Mouse (Mus musculus) forebrain, embryonic 15.5 days (tissue): ENCODE results near the gene Icosl. TPM values are rescaled to one million over a fixed set of nuclear protein-coding genes. Genes with fewer than 3 reads are reported as not detected.
"Not testable (repeated sequence)": the region's sequence is repeated elsewhere in the genome, so short reads cannot be mapped to it uniquely, and the experiment has no call there.

Experiments used
- ATAC-seq: fragments of 200-750 bp; cut with Nextera tagmentation; replicated peaks from 2 replicates; pipeline ENCODE4 v1.8.0; 2017; ENCODE audit warnings: mild to moderate bottlenecking, moderate TSS enrichment, moderate library complexity
- H3K27ac ChIP-seq: fragments of 300-500 bp; sonication (generic); replicated peaks from 2 replicates; pipeline ENCODE4 v1.5.1; 2015; ENCODE audit warnings: mild to moderate bottlenecking, inconsistent platforms
- H3K27me3 ChIP-seq: fragments of 300-500 bp; sonication (generic); 2 replicates; pipeline ENCODE4 v1.6.1; 2015; ENCODE audit warnings: inconsistent platforms
- H3K36me3 ChIP-seq: fragments of 300-500 bp; sonication (generic); 2 replicates; pipeline ENCODE4 v1.6.1; 2015; ENCODE audit warnings: mild to moderate bottlenecking, inconsistent platforms
- H3K4me1 ChIP-seq: fragments of 300-500 bp; sonication (generic); 2 replicates; pipeline ENCODE4 v1.6.1; 2015; ENCODE audit warnings: inconsistent platforms
- H3K4me2 ChIP-seq: fragments of 300-500 bp; sonication (generic); replicated peaks from 2 replicates; pipeline ENCODE4 v1.6.1; 2015; ENCODE audit warnings: mild to moderate bottlenecking, inconsistent platforms
- H3K4me3 ChIP-seq: fragments of 300-500 bp; sonication (generic); 2 replicates; pipeline ENCODE4 v1.5.1; 2015; ENCODE audit warnings: mild to moderate bottlenecking, inconsistent platforms
- H3K9ac ChIP-seq: fragments of 300-500 bp; sonication (generic); replicated peaks from 2 replicates; pipeline ENCODE4 v1.6.1; 2015; ENCODE audit warnings: mild to moderate bottlenecking, inconsistent platforms
- H3K9me3 ChIP-seq: fragments of 300-500 bp; sonication (generic); 2 replicates; pipeline ENCODE4 v1.6.1; 2016; ENCODE audit warnings: inconsistent platforms
- WGBS: fragments of 180-500 bp; shearing (Covaris S2); methylation state at CpG from one replicate; pipeline ENCODE4 v1.1.7; 2015; ENCODE audit warnings: mixed read lengths; 5-methylcytosine and 5-hydroxymethylcytosine counted together
- polyA plus RNA-seq: library from polyadenylated mRNA; unstranded; fragments of >200 nt; fragmentation: Nextera tagmentation; extraction: Ambion mirVana; gene quantifications from 2 replicates; pipeline ENCODE4 v1.2.1, GENCODE M21; 2015

Gene Icosl
- polyA plus RNA-seq: 0.56 and 0.66 TPM in 2 replicates

DNA sequence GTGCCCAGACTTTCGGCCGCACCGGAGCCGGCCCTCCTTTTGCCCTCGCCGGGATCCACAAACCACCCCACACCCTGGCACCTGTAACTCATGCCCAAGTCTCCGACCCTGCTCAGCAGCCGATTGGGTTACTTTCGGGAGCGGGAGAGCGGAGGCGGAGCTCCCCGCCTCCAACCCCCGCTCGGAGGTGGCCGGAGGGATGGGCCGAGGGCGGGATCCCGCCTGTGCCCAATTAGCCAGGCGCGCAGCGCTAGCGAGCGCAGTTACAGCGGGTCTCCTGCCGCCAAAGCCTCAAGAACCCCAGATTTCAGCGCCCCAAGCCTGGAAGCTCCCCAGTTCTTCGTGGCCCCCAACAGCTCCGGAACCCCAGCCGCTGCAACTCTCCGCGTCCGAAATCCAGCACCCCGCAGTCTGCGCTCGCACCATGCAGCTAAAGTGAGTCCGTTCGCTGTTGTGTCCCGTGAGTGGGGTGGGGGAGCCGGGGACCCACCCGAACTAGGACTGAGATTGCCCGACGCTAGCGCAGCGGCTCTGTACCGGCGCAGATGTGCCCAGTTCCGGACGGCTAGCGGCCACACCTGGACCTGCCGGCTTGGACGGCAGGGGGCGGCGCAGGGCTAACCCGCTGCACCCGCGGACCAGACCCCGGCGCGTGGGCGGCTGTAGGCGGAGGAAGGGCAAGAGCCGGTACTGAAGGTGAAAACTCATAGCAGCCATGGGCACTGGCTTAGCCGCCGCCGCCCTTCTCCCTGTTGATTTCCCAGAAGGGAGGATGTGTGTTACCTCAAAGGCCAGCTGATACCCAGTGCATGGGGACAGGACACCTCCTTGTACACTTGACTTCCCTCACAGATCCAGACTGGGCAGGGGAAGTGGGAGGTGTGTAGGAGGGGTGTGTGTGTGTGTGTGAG lies at the start of gene Icosl:
TSS of gene Icosl (plus strand) at position 202 of the 911 bp plus-strand sequence.
- H3K4me3 ChIP-seq: peak within 1 kb of the TSS; percentile 54
- peaks cover 14% of the 10 kb centered on the region for H3K4me1 ChIP-seq
- peak within 1 kb of the TSS; percentile 57 for H3K9ac ChIP-seq
- peak within 1 kb of the TSS; percentile 98 for H3K4me2 ChIP-seq
- no peak within 1 kb of the TSS for H3K27ac ChIP-seq
- H3K36me3 ChIP-seq: no peaks in the 10 kb centered on the region
- H3K27me3 ChIP-seq: peaks cover 6% of the 10 kb centered on the region; the same call in 1 of the 2 replicates
- ATAC-seq: peak; percentile 92
- WGBS: under 1% methylated on average over 66 of the region's 66 CpGs
- H3K9me3 ChIP-seq: no peaks in the 10 kb centered on the region

DNA sequence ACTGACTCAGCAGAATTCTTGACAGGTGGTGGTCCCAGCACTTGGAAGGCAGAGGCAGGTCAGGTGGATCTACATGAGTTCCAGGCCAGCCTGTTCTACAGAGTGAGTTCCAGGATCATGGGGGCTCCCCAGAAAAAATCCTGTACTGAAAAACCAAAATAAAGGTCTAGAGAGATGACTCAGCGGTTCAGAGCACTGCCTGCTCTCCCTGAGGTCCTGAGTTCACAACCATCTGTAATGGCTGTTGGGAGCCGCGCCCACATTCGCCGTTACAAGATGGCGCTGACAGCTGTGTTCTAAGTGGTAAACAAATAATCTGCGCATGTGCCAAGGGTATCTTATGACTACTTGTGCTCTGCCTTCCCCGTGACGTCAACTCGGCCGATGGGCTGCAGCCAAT lies 49.1 kb upstream of the Icosl start:
- not testable (repeated sequence) for H3K27me3 ChIP-seq, H3K4me2 ChIP-seq, H3K9ac ChIP-seq, H3K36me3 ChIP-seq, H3K4me3 ChIP-seq, H3K27ac ChIP-seq, H3K9me3 ChIP-seq, ATAC-seq, H3K4me1 ChIP-seq
- WGBS: 97% methylated on average over 7 of the region's 11 CpGs

- not testable (repeated sequence) for H3K4me1 ChIP-seq, H3K9me3 ChIP-seq, H3K27me3 ChIP-seq, H3K27ac ChIP-seq, H3K9ac ChIP-seq, ATAC-seq, H3K4me2 ChIP-seq, H3K36me3 ChIP-seq, H3K4me3 ChIP-seq
- WGBS: 75% methylated on average over 6 of the region's 8 CpGs
Measured at GRCm38 (mm10) chr10:78025453-78025852, 43.6 kb upstream of the Icosl start.

- H3K9me3 ChIP-seq: no peaks in the 10 kb centered on the region
- no peak overlapping the region for H3K4me3 ChIP-seq
- H3K36me3 ChIP-seq: no peaks in the 10 kb centered on the region
- 3% methylated on average over 5 of the region's 5 CpGs for whole genome bisulfite sequencing
- peak; percentile 75 for ATAC-seq
- H3K9ac ChIP-seq: no peak overlapping the region
- no peak overlapping the region for H3K4me2 ChIP-seq
- H3K27ac ChIP-seq: no peak overlapping the region
- no peaks in the 10 kb centered on the region for H3K4me1 ChIP-seq
- no peaks in the 10 kb centered on the region for H3K27me3 ChIP-seq
Measured at GRCm38 (mm10) chr10:78028129-78028528, 41.0 kb upstream of the Icosl start.

DNA sequence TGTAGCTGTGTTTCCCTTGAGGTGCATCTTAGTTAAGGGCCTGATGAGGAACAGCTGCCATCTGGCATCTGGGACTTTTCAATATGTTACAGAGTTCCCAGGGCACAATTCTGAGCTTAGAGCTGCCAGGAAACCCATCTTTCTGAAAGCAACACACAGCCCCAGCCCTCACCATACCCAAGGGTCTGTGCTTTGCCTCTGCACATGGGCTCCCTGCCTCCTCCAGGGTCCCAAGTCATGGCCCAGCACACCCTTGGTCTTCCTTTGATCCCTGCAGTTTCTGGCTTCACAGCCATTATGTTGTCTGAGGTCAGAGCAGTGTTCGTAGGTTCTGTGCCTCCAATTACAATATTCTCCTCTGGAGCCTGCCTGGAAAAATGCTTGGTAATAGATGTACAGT lies 40.0 kb upstream of the Icosl start:
- Histone ChIP-seq H3K9ac (no peak overlapping the region), H3K4me2 (no peak overlapping the region), H3K36me3 (no peaks in the 10 kb centered on the region), H3K4me1 (no peaks in the 10 kb centered on the region), H3K9me3 (no peaks in the 10 kb centered on the region), H3K4me3 (no peak overlapping the region), H3K27me3 (no peaks in the 10 kb centered on the region), H3K27ac (no peak overlapping the region)
- ATAC-seq: no peak
- 88% methylated on average over 1 of the region's 1 CpGs for WGBS

DNA sequence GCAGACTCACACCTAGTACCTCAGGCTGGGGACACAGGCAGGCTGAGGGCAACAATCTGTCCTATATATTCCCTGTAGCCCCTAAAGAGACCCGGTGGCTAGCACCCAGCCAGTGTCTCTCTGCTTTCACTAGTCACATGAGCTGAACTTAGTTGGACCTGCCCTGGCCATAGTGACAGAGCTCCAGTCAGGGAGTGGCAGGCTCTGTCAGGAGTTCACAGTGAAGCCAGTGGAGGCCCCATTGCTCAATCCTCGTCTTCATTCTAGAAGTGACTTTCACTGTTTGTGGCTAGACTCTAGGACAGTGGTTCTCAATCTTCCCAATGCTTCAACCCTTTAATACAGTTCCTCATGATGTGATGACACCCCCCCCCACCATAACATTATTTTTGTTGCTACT lies 37.1 kb upstream of the Icosl start:
- Histone ChIP-seq H3K9ac (no peak overlapping the region), H3K27me3 (no peaks in the 10 kb centered on the region), H3K9me3 (no peaks in the 10 kb centered on the region), H3K4me1 (no peaks in the 10 kb centered on the region), H3K4me2 (no peak overlapping the region), H3K27ac (no peak overlapping the region), H3K36me3 (no peaks in the 10 kb centered on the region), H3K4me3 (no peak overlapping the region)
- 73% methylated on average over 2 of the region's 2 CpGs for WGBS
- ATAC-seq: no peak

DNA sequence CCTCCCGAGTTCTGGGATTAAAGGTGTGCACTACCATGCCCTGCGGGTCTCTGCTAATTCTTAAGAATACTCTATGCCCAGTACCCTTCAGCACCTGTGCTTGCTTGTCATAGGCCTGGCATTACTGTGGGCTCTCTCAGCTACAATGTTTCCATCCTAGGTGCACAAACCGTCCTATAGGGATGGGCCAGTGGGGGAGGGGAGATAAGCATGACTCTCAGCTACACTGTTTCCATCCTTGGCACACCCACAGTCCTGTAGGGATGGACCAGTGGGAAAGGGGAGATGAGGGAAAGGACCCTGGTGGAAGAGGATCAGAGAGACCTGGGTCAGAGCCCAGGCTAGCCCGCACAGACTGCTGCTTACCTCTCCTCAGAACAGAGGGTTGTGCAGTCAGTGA lies 32.0 kb upstream of the Icosl start:
- WGBS: 81% methylated on average over 4 of the region's 4 CpGs
- Histone ChIP-seq H3K36me3 (no peaks in the 10 kb centered on the region), H3K9me3 (no peaks in the 10 kb centered on the region), H3K4me1 (no peaks in the 10 kb centered on the region), H3K9ac (no peak overlapping the region), H3K4me3 (no peak overlapping the region), H3K4me2 (no peak overlapping the region), H3K27me3 (no peaks in the 10 kb centered on the region), H3K27ac (no peak overlapping the region)
- no peak for ATAC-seq

DNA sequence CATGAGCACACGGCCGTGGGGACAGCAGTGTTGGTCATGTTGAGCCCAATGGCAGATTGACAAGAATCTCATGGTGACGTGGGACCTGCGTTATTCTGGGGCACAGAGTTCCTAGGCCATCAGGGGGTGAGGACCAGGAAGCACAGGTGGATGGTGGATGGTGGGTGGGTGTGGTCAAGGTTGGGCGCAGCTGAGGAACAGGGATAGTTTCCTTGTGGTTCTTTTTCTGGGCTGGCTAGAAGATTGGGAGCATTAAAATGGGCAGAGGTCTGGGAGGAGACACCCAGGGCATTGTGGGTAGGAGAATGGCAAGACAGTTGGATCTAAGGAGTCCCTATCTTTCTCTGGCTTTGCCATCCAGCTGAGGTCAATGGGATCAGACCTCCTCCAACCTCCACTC lies 27.5 kb upstream of the Icosl start, which contains the start of gene Dnmt3l:
TSS of gene Dnmt3l (plus strand) at position 301 of the 400 bp plus-strand sequence.
- no peak within 1 kb of the TSS for H3K27ac ChIP-seq
- H3K4me3 ChIP-seq: no peak within 1 kb of the TSS
- no peaks in the 10 kb centered on the region for H3K36me3 ChIP-seq
- H3K27me3 ChIP-seq: no peaks in the 10 kb centered on the region
- no peak within 1 kb of the TSS for H3K9ac ChIP-seq
- H3K4me2 ChIP-seq: no peak within 1 kb of the TSS
- H3K9me3 ChIP-seq: no peaks in the 10 kb centered on the region
- no peak for ATAC-seq
- WGBS: 95% methylated on average over 5 of the region's 5 CpGs
- H3K4me1 ChIP-seq: peaks cover 8% of the 10 kb centered on the region; the same call in 1 of the 2 replicates

DNA sequence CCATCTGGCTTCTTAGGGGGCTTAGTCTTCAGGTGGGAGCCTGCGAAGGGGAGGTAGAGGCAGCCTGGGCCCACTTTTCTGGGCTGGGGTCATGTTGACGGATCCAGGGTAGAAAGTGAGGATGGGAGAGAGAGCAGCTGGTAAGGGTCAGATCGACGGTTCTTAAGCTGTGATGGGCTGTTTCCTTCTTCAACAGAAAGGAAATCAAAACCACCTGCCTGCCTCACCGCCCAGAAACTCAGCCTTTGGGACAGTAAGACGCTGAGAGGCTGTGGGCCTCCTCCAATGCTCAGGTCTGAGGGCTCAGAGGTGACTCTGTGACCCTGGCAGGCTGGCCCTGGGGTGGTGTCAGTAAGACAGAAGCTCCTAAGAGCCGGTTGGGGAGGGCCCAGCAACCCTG lies 27.0 kb upstream of the Icosl start:
- Histone ChIP-seq H3K4me3 (no peak overlapping the region), H3K9me3 (no peaks in the 10 kb centered on the region), H3K27ac (no peak overlapping the region), H3K4me1 (peaks cover 8% of the 10 kb centered on the region; the same call in 1 of the 2 replicates), H3K9ac (no peak overlapping the region), H3K4me2 (no peak overlapping the region), H3K36me3 (no peaks in the 10 kb centered on the region), H3K27me3 (no peaks in the 10 kb centered on the region)
- no peak for ATAC-seq
- WGBS: 83% methylated on average over 7 of the region's 7 CpGs

- ATAC-seq: peak; percentile 41
- H3K9me3 ChIP-seq: no peaks in the 10 kb centered on the region
- peaks cover 8% of the 10 kb centered on the region; the same call in 1 of the 2 replicates for H3K4me1 ChIP-seq
- peak overlapping the region; percentile 24 for H3K4me3 ChIP-seq
- no peaks in the 10 kb centered on the region for H3K36me3 ChIP-seq
- 58% methylated on average over 14 of the region's 14 CpGs for WGBS
- H3K27me3 ChIP-seq: no peaks in the 10 kb centered on the region
- H3K9ac ChIP-seq: no peak overlapping the region
- peak overlapping the region; percentile 47 for H3K4me2 ChIP-seq
- H3K27ac ChIP-seq: no peak overlapping the region
Measured at GRCm38 (mm10) chr10:78042697-78043405, 26.3 kb upstream of the Icosl start.

- Histone ChIP-seq H3K36me3 (no peaks in the 10 kb centered on the region), H3K4me2 (peak within 1 kb of the TSS; percentile 47), H3K27me3 (no peaks in the 10 kb centered on the region), H3K4me1 (peaks cover 8% of the 10 kb centered on the region; the same call in 1 of the 2 replicates), H3K4me3 (peak within 1 kb of the TSS; percentile 24), H3K27ac (no peak within 1 kb of the TSS), H3K9me3 (no peaks in the 10 kb centered on the region), H3K9ac (no peak within 1 kb of the TSS)
- ATAC-seq: peak; percentile 72
- WGBS: under 1% methylated on average over 27 of the region's 27 CpGs
Measured at GRCm38 (mm10) chr10:78043406-78043836, 25.7 kb upstream of the Icosl start, which contains the start of gene Aire. Aire (minus strand) TSS chr10:78043610.

- no peak overlapping the region for H3K27ac ChIP-seq
- no peaks in the 10 kb centered on the region for H3K36me3 ChIP-seq
- ATAC-seq: no peak
- no peak overlapping the region for H3K9ac ChIP-seq
- H3K4me2 ChIP-seq: no peak overlapping the region
- 65% methylated on average over 1 of the region's 1 CpGs for WGBS
- no peaks in the 10 kb centered on the region for H3K27me3 ChIP-seq
- no peak overlapping the region for H3K4me3 ChIP-seq
- H3K4me1 ChIP-seq: peaks cover 8% of the 10 kb centered on the region; the same call in 1 of the 2 replicates
- no peaks in the 10 kb centered on the region for H3K9me3 ChIP-seq
Measured at GRCm38 (mm10) chr10:78044531-78044930, 24.6 kb upstream of the Icosl start.
